Mouse (Mus musculus): Measurements from ENCODE around the gene Etfb.

DNA sequence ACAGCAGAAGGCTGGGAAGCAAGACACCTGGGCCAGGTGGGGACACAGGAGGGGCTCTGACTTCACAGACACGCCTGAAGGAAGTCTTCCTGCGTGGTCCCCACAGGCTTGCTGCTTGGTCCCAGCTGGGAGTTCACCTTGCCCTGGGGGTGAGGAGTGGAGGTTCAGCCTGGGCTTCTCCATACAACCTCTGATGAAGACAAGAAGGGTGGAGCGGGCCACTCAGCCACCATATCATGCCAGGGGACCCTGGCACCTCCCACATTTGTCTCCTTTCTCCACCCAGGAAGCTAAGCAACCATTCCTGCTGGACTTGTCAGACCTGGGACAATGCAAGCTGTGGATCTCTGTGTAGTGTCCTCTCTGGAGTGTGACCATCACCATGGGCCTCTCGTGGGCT lies 19.0 kb downstream of the Etfb start, which contains the start of gene Vsig10l:
- TF ChIP-seq CTCF (IDR thresholded peaks at IDR 0.05; ENCODE audit: low read depth, low read length): no peak
- no peak for TF ChIP-seq GATA2 (IDR thresholded peaks at IDR 0.05; ENCODE audit: borderline replicate concordance, low read depth, low read length)
- TF ChIP-seq GATA1 (IDR thresholded peaks at IDR 0.05; ENCODE audit: borderline replicate concordance, low read length): no peak
- no peak for TF ChIP-seq TAL1 (conservative IDR thresholded peaks at IDR 0.05; ENCODE audit: low read depth, low read length)
